Mouse (Mus musculus): ENCODE results near the gene Guca1a. TPM values are rescaled to one million over a fixed set of nuclear protein-coding genes. Genes with fewer than 3 reads are reported as not detected.
A peak's percentile ranks its signal among the peaks of the same experiment; 100 is the strongest.

The Guca1a gene
- total RNA-seq, 2 experiments from 2014 or later, result 0.42 TPM; not detected in 1

GRCm38 (mm10) chr17:47421566-47421965 is 21.2 kb upstream of the Guca1a start:
- no peak for DNase-seq (ENCODE audit: extremely low spot score in 1 of 2, low spot score in 1 of 2)

DNA sequence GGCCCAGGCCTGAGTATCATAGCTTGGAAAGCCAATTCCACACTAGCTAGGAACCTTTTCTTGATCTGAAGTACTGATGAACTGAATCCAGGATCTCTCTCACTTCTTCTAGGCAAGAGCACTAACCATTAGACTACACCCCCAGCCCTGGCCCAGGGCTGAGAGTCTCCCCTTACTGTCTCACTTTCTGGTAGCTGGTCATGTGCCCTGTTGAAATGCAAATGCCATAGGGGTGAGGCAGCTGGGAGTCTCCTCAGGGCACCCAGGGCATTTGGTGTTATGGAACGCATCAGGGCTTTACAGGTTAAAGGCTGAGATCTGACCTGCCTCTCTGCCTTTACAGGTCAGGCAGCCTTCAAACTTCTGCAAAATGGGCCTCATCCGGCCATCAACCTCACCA is 19.8 kb upstream of the Guca1a start:
- DNase-seq (ENCODE audit: extremely low spot score in 1 of 2, low spot score in 1 of 2), result no peak

DNA sequence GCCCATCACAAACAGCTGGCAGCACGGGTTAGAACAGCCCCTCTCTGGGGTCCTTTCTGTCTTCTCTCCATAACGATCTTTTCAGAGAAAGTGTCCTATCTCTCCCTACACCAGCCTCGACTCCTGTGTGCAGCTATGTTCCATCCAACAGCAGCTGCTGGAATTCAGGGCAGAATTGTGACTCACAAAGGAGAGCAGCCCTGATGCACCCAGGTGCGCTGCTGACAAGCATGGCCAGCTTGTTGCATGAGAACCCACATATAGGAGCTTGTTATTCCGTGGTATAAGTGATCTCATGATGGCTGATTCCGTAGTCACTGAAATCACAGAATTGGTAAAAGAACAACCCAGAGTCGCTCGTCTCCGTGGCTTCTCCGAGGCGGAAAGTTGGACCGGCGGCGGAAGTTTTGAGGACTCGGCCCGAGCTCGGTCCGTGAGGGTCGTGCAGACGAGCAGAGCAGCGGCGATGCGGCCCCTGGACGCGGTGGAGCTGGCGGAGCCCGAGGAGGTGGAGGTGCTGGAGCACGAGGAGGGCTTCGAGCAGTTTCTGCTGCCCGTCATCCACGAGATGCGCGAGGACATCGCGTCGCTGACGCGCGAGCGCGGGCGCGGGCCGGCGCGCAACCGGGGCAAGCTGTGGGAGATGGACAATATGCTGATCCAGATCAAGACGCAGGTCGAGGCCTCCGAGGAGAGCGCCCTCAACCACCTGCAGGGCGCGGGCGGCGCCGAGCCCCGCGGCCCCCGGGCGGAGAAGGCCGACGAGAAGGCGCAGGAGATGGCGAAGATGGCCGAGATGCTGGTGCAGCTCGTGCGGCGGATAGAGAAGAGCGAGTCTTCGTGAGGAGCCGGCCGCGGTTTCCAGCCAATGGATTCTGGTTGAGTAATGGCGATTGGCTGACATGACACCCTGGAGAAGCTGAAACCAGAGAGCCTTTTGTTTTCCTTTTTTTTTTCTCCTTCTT is 9.8 kb upstream of the Guca1a start:
- peak in 1 of 2 experiments; percentile 20 for DNase-seq (ENCODE audit: extremely low spot score in 1 of 2, low spot score in 1 of 2)

DNA sequence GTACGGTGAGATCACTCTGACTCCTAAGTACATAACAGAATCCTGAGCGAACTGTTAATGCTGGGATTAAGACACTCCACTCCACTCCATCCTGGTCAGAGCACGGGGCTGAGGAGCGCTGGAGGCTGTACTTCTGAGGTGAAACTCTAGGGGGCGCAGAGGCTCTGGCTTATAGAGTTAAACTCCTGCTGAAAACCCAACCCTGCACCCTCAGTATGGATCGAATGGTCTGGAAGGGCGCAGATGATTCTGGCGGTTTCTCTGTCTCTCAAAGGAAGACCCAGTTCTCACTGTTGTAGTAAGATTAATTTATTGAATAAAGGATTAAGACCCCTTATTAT is 8.1 kb upstream of the Guca1a start:
- DNase-seq (ENCODE audit: extremely low spot score in 1 of 2, low spot score in 1 of 2), result peak; percentile 22 to 65

- DNase-seq (ENCODE audit: extremely low spot score in 1 of 2, low spot score in 1 of 2), result no peak
Observed at GRCm38 (mm10) chr17:47407717-47408557, 7.6 kb upstream of the Guca1a start.

GRCm38 (mm10) chr17:47399091-47399490 is 1.3 kb downstream of the Guca1a start:
- DNase-seq (ENCODE audit: extremely low spot score in 1 of 2, low spot score in 1 of 2), result no peak

DNA sequence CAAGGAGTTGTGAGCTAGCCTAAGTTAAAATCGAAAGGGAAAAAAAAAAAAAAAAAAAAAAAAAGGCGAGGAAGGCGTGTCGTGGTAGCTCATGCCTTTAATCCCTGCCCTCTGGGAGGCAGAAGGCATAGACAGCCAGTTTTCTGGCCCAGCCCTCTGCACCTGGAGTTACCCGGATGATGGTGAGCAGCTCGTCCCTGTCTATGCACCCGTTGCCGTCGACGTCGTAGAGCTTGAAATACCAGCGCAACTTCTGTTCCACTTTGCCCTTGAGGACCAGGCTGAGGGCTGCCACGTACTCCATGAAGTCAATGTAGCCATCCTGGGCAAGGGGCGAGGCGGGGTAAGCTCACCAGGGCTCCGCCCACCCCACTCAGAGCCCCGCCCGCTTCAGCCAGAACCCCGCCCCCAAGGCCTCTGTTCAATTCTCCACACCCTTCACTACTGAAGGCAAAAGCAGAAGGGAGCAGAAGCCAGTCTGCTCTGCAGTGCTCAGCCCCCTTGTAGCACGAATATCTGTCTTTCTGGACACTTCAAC is 4.9 kb downstream of the Guca1a start:
- DNase-seq (ENCODE audit: extremely low spot score in 1 of 2, low spot score in 1 of 2), result no peak

DNA sequence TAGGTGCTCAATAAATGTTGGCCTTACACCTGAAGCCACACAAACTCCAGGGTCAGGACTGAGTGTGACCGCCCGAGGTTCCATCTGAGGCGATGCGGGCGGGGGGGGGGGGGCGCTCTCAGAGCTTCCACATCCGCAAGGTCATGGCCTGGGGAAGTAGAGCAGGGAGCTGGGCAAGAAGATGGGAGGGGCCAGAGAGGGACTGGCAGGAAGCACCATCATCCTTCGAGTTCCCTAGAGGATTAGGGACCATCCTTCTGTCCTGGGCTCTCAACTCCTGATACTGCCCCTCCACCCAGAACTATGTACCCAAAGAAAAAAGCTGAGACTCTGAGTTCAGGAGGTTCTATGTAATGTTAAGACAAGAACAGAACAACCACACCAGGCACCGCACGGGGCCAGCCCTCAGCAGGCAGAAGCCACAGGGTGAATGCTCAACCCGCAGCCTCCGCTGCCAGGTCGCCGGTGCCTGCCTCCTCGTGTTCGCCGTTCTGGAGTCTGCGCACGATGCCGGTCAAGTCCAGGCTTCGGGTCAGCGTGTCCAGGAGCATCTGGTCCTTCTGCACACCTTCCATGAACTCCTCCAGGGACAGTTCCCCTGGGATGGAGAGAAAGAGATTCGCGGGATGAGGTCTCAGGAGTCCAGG is 6.0 kb downstream of the Guca1a start:
- no peak for DNase-seq (ENCODE audit: extremely low spot score in 1 of 2, low spot score in 1 of 2)

- DNase-seq (ENCODE audit: extremely low spot score in 1 of 2, low spot score in 1 of 2), result peak in 1 of 2 experiments; percentile 46
Observed at GRCm38 (mm10) chr17:47386649-47387048, 13.7 kb downstream of the Guca1a start.

- no peak for DNase-seq (ENCODE audit: extremely low spot score in 1 of 2, low spot score in 1 of 2)
Observed at GRCm38 (mm10) chr17:47385145-47385544, 15.2 kb downstream of the Guca1a start, which contains the start of gene Guca1b. Guca1b (plus strand) TSS chr17:47385393.

- DNase-seq (ENCODE audit: extremely low spot score in 1 of 2, low spot score in 1 of 2), result no peak
Observed at GRCm38 (mm10) chr17:47384064-47384463, 16.3 kb downstream of the Guca1a start.

DNA sequence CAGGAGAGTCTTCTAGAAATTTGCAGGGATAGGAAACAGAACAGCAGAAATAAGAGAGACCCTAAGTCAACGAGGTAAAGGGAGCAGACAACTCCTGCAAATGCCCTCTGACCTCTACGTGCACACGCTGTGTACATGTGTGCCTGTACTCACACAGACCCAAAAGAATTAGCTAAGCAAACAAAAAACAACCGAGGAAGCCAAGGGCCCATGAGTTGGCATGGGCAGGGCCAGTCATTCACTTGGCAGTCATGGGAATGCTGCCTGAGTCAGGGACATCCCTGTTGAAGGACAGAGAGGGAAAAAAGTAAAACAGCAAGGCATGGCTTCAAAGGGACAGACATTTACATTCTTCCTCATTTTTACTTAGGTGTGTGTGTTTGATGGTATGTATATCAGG is 17.1 kb downstream of the Guca1a start:
- no peak for DNase-seq (ENCODE audit: extremely low spot score in 1 of 2, low spot score in 1 of 2)

DNA sequence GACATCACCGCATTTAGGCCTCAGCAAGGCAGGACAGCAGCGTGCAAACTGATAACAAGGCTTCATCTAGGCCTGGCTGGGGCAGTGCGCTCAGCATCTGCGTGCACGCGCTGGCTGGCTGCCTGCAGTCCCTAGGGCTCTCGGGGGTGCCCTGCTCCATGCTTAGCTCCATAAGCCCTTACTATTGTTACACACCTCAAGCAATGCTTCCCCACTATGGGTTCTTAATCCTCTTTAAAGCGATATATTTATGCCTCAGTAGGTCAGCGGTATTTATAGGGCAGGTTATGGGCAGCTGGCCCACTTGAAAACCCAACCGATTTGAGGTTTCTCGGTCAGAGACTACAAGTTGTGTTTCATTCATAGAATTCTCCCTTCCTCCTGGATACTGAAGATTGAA is 18.5 kb downstream of the Guca1a start:
- no peak for DNase-seq (ENCODE audit: extremely low spot score in 1 of 2, low spot score in 1 of 2)

GRCm38 (mm10) chr17:47378133-47378532 is 22.3 kb downstream of the Guca1a start:
- DNase-seq (ENCODE audit: extremely low spot score in 1 of 2, low spot score in 1 of 2), result no peak

DNA sequence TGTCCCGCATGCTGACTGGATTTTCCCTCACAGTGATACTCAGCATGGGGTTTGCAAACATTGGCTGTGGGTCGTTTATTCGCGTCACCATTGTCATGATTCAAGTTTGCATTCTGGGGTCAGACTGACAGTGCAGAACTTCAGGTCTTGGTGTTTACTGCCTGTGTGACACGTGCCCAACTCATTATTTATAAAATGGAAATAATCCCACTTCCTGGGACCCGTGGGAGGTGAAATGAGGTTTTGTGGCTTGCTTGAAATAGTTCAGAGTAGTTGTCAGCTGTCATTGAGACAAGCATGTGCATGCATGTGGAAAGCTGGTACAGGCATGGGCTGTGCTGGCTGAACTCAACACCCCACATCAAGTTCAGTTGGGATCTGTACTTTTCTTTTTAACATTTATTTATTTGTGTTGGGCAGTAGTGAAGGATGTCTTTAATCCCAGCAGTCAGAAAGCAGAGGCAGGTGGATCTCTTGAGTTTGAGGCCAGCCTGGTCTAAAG is 23.6 kb downstream of the Guca1a start:
- DNase-seq (ENCODE audit: extremely low spot score in 1 of 2, low spot score in 1 of 2), result no peak

DNA sequence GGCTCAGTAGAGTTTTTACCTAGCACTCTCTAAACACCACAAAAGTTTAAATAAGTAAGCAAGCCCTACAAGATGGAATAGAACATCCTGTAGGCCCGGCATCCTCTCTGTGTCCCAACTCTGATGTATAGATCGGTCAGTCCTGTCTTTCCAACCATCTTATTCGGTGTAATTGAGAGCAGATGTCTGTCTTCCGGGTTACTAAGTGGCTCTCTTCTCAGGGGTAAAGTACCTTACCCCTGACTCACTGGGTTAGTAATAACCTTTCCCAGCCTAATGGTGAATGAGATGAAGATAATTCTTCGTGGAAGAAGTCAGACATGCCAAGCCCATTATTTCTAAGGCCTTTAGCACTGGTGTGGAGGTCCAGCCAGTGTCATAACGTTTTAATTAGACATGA is 26.4 kb downstream of the Guca1a start:
- DNase-seq (ENCODE audit: extremely low spot score in 1 of 2, low spot score in 1 of 2), result no peak

GRCm38 (mm10) chr17:47371451-47371850 is 28.9 kb downstream of the Guca1a start:
- peak in 1 of 2 experiments; percentile 66 for DNase-seq (ENCODE audit: extremely low spot score in 1 of 2, low spot score in 1 of 2)

GRCm38 (mm10) chr17:47369087-47369443 is 31.3 kb downstream of the Guca1a start:
- DNase-seq (ENCODE audit: extremely low spot score in 1 of 2, low spot score in 1 of 2), result no peak

- peak; percentile 73 to 74 for DNase-seq (ENCODE audit: extremely low spot score in 1 of 2, low spot score in 1 of 2)
Observed at GRCm38 (mm10) chr17:47368401-47369086, 31.8 kb downstream of the Guca1a start, which contains the start of gene Mrps10. Mrps10 (plus strand) TSS chr17:47368887.

DNA sequence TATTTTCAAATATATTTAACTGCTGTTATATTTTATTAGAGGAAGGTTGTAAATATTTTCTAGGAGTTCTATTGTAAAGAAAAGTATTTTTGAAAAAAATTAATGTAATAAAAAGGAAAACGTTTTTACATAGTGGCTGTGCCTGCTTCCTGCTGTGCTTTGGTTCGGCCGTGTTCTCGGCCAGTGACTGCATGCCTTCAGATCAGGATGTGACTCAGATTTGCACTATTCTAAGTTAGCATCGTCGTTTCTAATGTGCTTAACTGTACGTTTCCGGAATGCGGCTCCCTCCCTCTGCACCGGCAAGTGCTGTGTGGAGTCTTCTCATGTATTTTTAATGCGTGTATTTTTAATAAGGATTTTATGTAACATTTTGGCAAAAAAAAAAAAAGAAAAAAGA is 39.0 kb downstream of the Guca1a start:
- DNase-seq (ENCODE audit: extremely low spot score in 1 of 2, low spot score in 1 of 2), result no peak
